Mouse (Mus musculus) hindbrain, embryonic 15.5 days (tissue): ENCODE data around the gene Zfp683. TPM values are rescaled to one million over a fixed set of nuclear protein-coding genes. Genes with fewer than 3 reads are reported as not detected.
A peak's percentile ranks its signal among the peaks of the same experiment; 100 is the strongest.

Experiments used
- ATAC-seq: fragments of 200-750 bp; cut with Nextera tagmentation; 2 replicates; pipeline ENCODE4 v1.8.0; 2017; ENCODE audit warnings: low read depth, moderate number of reproducible peaks, moderate TSS enrichment; ENCODE audit not compliant: low FRiP score
- H3K27ac ChIP-seq: fragments of 300-500 bp; sonication (generic); replicated peaks from 2 replicates; pipeline ENCODE4 v1.5.1; 2015; ENCODE audit warnings: mild to moderate bottlenecking, inconsistent platforms
- H3K27me3 ChIP-seq: fragments of 300-500 bp; sonication (generic); 2 replicates; pipeline ENCODE4 v1.6.1; 2015; ENCODE audit warnings: control low read depth, inconsistent platforms
- H3K36me3 ChIP-seq: fragments of 300-500 bp; sonication (generic); 2 replicates; pipeline ENCODE4 v1.6.1; 2015; ENCODE audit warnings: control low read depth, inconsistent platforms
- H3K4me1 ChIP-seq: fragments of 300-500 bp; sonication (generic); replicated peaks from 2 replicates; pipeline ENCODE4 v1.6.1; 2015; ENCODE audit warnings: control low read depth, inconsistent platforms
- H3K4me2 ChIP-seq: fragments of 300-500 bp; sonication (generic); 2 replicates; pipeline ENCODE4 v1.6.1; 2015; ENCODE audit warnings: moderate library complexity, mild to moderate bottlenecking, inconsistent platforms
- H3K4me3 ChIP-seq: fragments of 300-500 bp; sonication (generic); 2 replicates; pipeline ENCODE4 v1.5.1; 2015; ENCODE audit warnings: mild to moderate bottlenecking, inconsistent platforms
- H3K9ac ChIP-seq: fragments of 300-500 bp; sonication (generic); 2 replicates; pipeline ENCODE4 v1.6.1; 2015; ENCODE audit warnings: inconsistent platforms
- H3K9me3 ChIP-seq: fragments of 300-500 bp; sonication (generic); 2 replicates; pipeline ENCODE4 v1.6.1; 2016; ENCODE audit warnings: control low read depth, inconsistent platforms
- WGBS: fragments of 180-500 bp; shearing (Covaris S2); methylation state at CpG from one replicate; pipeline ENCODE4 v1.1.7; 2015; 5-methylcytosine and 5-hydroxymethylcytosine counted together
- polyA plus RNA-seq: library from polyadenylated mRNA; unstranded; fragments of >200 nt; fragmentation: Nextera tagmentation; extraction: Ambion mirVana; gene quantifications from 2 replicates; pipeline ENCODE4 v1.2.1, GENCODE M21; 2015

Gene Zfp683
- polyA plus RNA-seq, 1 experiment from 2014 or later = not detected

- 0 out of 2 replicates have a peak, but pooled peaks have one; percentile 29 for ATAC-seq
- 0% methylated on average over 7 of the region's 10 CpGs for WGBS
- peak overlapping the region; percentile 36 for H3K4me3 ChIP-seq
- peaks cover 33% of the 10 kb centered on the region for H3K4me1 ChIP-seq
- peaks cover 25% of the 10 kb centered on the region for H3K27me3 ChIP-seq
- H3K4me2 ChIP-seq = peak overlapping the region; percentile 62
- no peak overlapping the region for H3K9ac ChIP-seq
- peak overlapping the region; percentile 25; the same call in 1 of the 2 replicates for H3K27ac ChIP-seq
- H3K36me3 ChIP-seq = no peaks in the 10 kb centered on the region
- H3K9me3 ChIP-seq = no peaks in the 10 kb centered on the region
These were observed 34.4 kb upstream of the Zfp683 start for GRCm38 (mm10) chr4:134019210-134019609.

GRCm38 (mm10) chr4:134019641-134020351, 33.8 kb upstream of the Zfp683 start:
- Histone ChIP-seq H3K4me3 (peak overlapping the region; percentile 36), H3K9me3 (no peaks in the 10 kb centered on the region), H3K4me2 (peak overlapping the region; percentile 62), H3K36me3 (no peaks in the 10 kb centered on the region), H3K27ac (peak overlapping the region; percentile 25), H3K4me1 (peaks cover 33% of the 10 kb centered on the region), H3K9ac (peak overlapping the region; percentile 14; the same call in 1 of the 2 replicates), H3K27me3 (peaks cover 25% of the 10 kb centered on the region)
- WGBS = 2% methylated on average over 16 of the region's 16 CpGs
- peak; percentile 73 for ATAC-seq

GRCm38 (mm10) chr4:134020621-134021020, 33.0 kb upstream of the Zfp683 start:
- Histone ChIP-seq H3K4me1 (peaks cover 33% of the 10 kb centered on the region), H3K4me2 (peak overlapping the region; percentile 62), H3K9ac (no peak overlapping the region), H3K36me3 (no peaks in the 10 kb centered on the region), H3K27ac (no peak overlapping the region), H3K27me3 (peaks cover 24% of the 10 kb centered on the region), H3K9me3 (no peaks in the 10 kb centered on the region), H3K4me3 (0 out of 2 replicates have a peak overlapping the region, but pooled peaks have one; percentile 36)
- WGBS = 4% methylated on average over 11 of the region's 11 CpGs
- no peak for ATAC-seq

GRCm38 (mm10) chr4:134025802-134026201, 27.8 kb upstream of the Zfp683 start:
- Histone ChIP-seq H3K9ac (no peak overlapping the region), H3K9me3 (no peaks in the 10 kb centered on the region), H3K27me3 (no peaks in the 10 kb centered on the region), H3K4me2 (no peak overlapping the region), H3K36me3 (no peaks in the 10 kb centered on the region), H3K27ac (no peak overlapping the region), H3K4me3 (no peak overlapping the region), H3K4me1 (no peaks in the 10 kb centered on the region)
- ATAC-seq = no peak
- WGBS = 22% methylated on average over 9 of the region's 9 CpGs

GRCm38 (mm10) chr4:134035953-134036352, 17.7 kb upstream of the Zfp683 start:
- ATAC-seq = peak; percentile 59; the same call in 1 of the 2 replicates
- 4% methylated on average over 16 of the region's 16 CpGs for WGBS
- H3K36me3 ChIP-seq = no peaks in the 10 kb centered on the region
- no peak overlapping the region for H3K4me3 ChIP-seq
- no peak overlapping the region for H3K9ac ChIP-seq
- no peaks in the 10 kb centered on the region for H3K27me3 ChIP-seq
- H3K4me2 ChIP-seq = peak overlapping the region; percentile 39
- H3K9me3 ChIP-seq = no peaks in the 10 kb centered on the region
- H3K27ac ChIP-seq = no peak overlapping the region
- H3K4me1 ChIP-seq = 0 out of 2 replicates have a peak, but pooled peaks cover 4% of the 10 kb centered on the region

GRCm38 (mm10) chr4:134041317-134042123, 12.1 kb upstream of the Zfp683 start:
- H3K4me3 ChIP-seq = no peak overlapping the region
- H3K27ac ChIP-seq = no peak overlapping the region
- no peaks in the 10 kb centered on the region for H3K9me3 ChIP-seq
- no peak for ATAC-seq
- H3K9ac ChIP-seq = no peak overlapping the region
- H3K4me1 ChIP-seq = no peaks in the 10 kb centered on the region
- WGBS = 52% methylated on average over 9 of the region's 9 CpGs
- H3K4me2 ChIP-seq = no peak overlapping the region
- no peaks in the 10 kb centered on the region for H3K27me3 ChIP-seq
- no peaks in the 10 kb centered on the region for H3K36me3 ChIP-seq

GRCm38 (mm10) chr4:134043041-134043440, 10.6 kb upstream of the Zfp683 start:
- H3K9ac ChIP-seq = no peak overlapping the region
- ATAC-seq = no peak
- H3K4me3 ChIP-seq = no peak overlapping the region
- no peaks in the 10 kb centered on the region for H3K27me3 ChIP-seq
- WGBS = 69% methylated on average over 2 of the region's 2 CpGs
- H3K9me3 ChIP-seq = no peaks in the 10 kb centered on the region
- H3K4me1 ChIP-seq = no peaks in the 10 kb centered on the region
- H3K27ac ChIP-seq = no peak overlapping the region
- no peaks in the 10 kb centered on the region for H3K36me3 ChIP-seq
- no peak overlapping the region for H3K4me2 ChIP-seq

GRCm38 (mm10) chr4:134047648-134048047, 6.0 kb upstream of the Zfp683 start:
- Histone ChIP-seq H3K9ac (no peak overlapping the region), H3K27ac (no peak overlapping the region), H3K9me3 (no peaks in the 10 kb centered on the region), H3K27me3 (no peaks in the 10 kb centered on the region), H3K36me3 (no peaks in the 10 kb centered on the region), H3K4me3 (no peak overlapping the region), H3K4me1 (peaks cover 5% of the 10 kb centered on the region; the same call in 1 of the 2 replicates), H3K4me2 (no peak overlapping the region)
- WGBS = 89% methylated on average over 5 of the region's 5 CpGs
- ATAC-seq = no peak

GRCm38 (mm10) chr4:134051912-134052311, 1.7 kb upstream of the Zfp683 start:
- H3K27me3 ChIP-seq = no peaks in the 10 kb centered on the region
- no peak overlapping the region for H3K4me2 ChIP-seq
- H3K4me1 ChIP-seq = peaks cover 7% of the 10 kb centered on the region; the same call in 1 of the 2 replicates
- H3K36me3 ChIP-seq = no peaks in the 10 kb centered on the region
- no peak overlapping the region for H3K4me3 ChIP-seq
- ATAC-seq = no peak
- no peak overlapping the region for H3K27ac ChIP-seq
- H3K9ac ChIP-seq = no peak overlapping the region
- H3K9me3 ChIP-seq = no peaks in the 10 kb centered on the region
- 85% methylated on average over 5 of the region's 5 CpGs for WGBS

- no peaks in the 10 kb centered on the region for H3K36me3 ChIP-seq
- H3K4me3 ChIP-seq = no peak overlapping the region
- no peak for ATAC-seq
- H3K4me1 ChIP-seq = peaks cover 7% of the 10 kb centered on the region; the same call in 1 of the 2 replicates
- H3K4me2 ChIP-seq = no peak overlapping the region
- no peaks in the 10 kb centered on the region for H3K9me3 ChIP-seq
- no peaks in the 10 kb centered on the region for H3K27me3 ChIP-seq
- no peak overlapping the region for H3K27ac ChIP-seq
- H3K9ac ChIP-seq = no peak overlapping the region
- WGBS = 25% methylated on average over 8 of the region's 8 CpGs
These were observed 1.1 kb upstream of the Zfp683 start for GRCm38 (mm10) chr4:134052560-134052959.

- WGBS = 36% methylated on average over 14 of the region's 14 CpGs
- H3K4me2 ChIP-seq = no peak overlapping the region; the same call in 1 of the 2 replicates
- H3K9me3 ChIP-seq = no peaks in the 10 kb centered on the region
- no peaks in the 10 kb centered on the region; the same call in 1 of the 2 replicates for H3K27me3 ChIP-seq
- H3K4me1 ChIP-seq = no peaks in the 10 kb centered on the region
- H3K27ac ChIP-seq = no peak overlapping the region
- no peak overlapping the region for H3K4me3 ChIP-seq
- no peak for ATAC-seq
- H3K36me3 ChIP-seq = no peaks in the 10 kb centered on the region
- H3K9ac ChIP-seq = no peak overlapping the region
These were observed 4.6 kb downstream of the Zfp683 start for GRCm38 (mm10) chr4:134058166-134058715.

- no peaks in the 10 kb centered on the region for H3K4me1 ChIP-seq
- no peak overlapping the region for H3K9ac ChIP-seq
- ATAC-seq = no peak
- H3K27ac ChIP-seq = no peak overlapping the region
- no peak overlapping the region; the same call in 1 of the 2 replicates for H3K4me2 ChIP-seq
- H3K27me3 ChIP-seq = no peaks in the 10 kb centered on the region; the same call in 1 of the 2 replicates
- H3K4me3 ChIP-seq = no peak overlapping the region
- no peaks in the 10 kb centered on the region for H3K36me3 ChIP-seq
- WGBS = 86% methylated on average over 6 of the region's 6 CpGs
- no peaks in the 10 kb centered on the region for H3K9me3 ChIP-seq
These were observed 5.3 kb downstream of the Zfp683 start for GRCm38 (mm10) chr4:134058908-134059307.
